Mouse (Mus musculus) liver, embryonic 11.5 days (tissue): ENCODE results near the gene Ttc13. TPM values are rescaled to one million over a fixed set of nuclear protein-coding genes. Genes with fewer than 3 reads are reported as not detected.

Experiments
- ATAC-seq: fragments of 200-750 bp; cut with Nextera tagmentation; replicated peaks from 2 replicates; pipeline ENCODE4 v1.8.0; 2017; ENCODE audit warnings: moderate number of reproducible peaks, mild to moderate bottlenecking, moderate TSS enrichment, moderate library complexity; ENCODE audit not compliant: low FRiP score
- DNase-seq: peaks from one replicate; pipeline ENCODE4 v3.0.0-alpha.2; 2017; ENCODE audit warnings: low spot score
- H3K27ac ChIP-seq: fragments of 300-500 bp; sonication (generic); 2 replicates; pipeline ENCODE4 v1.5.1; 2014; ENCODE audit warnings: mild to moderate bottlenecking, low read depth, low read length, control low read depth
- H3K27me3 ChIP-seq: fragments of 300-500 bp; sonication (generic); replicated peaks from 2 replicates; pipeline ENCODE4 v1.6.1; 2014; ENCODE audit warnings: low read length, mixed read lengths; ENCODE audit not compliant: control insufficient read depth, insufficient read depth
- H3K36me3 ChIP-seq: fragments of 300-500 bp; sonication (generic); 2 replicates; pipeline ENCODE4 v1.6.1; 2014; ENCODE audit warnings: mild to moderate bottlenecking, low read length, moderate library complexity, mixed read lengths; ENCODE audit not compliant: control insufficient read depth, insufficient read depth
- H3K4me1 ChIP-seq: fragments of 300-500 bp; sonication (generic); replicated peaks from 2 replicates; pipeline ENCODE4 v1.6.1; 2014; ENCODE audit warnings: low read length, mixed read lengths; ENCODE audit not compliant: control insufficient read depth, insufficient read depth
- H3K4me2 ChIP-seq: fragments of 300-500 bp; sonication (generic); 2 replicates; pipeline ENCODE4 v1.6.1; 2014; ENCODE audit warnings: mild to moderate bottlenecking, control low read depth, moderate library complexity
- H3K4me3 ChIP-seq: fragments of 300-500 bp; sonication (generic); 2 replicates; pipeline ENCODE4 v1.5.1; 2014; ENCODE audit warnings: low read depth, low read length, control low read depth
- H3K9ac ChIP-seq: fragments of 300-500 bp; sonication (generic); 2 replicates; pipeline ENCODE4 v1.6.1; 2014; ENCODE audit warnings: low read depth, low read length, control low read depth
- H3K9me3 ChIP-seq: fragments of 300-500 bp; sonication (generic); 2 replicates; pipeline ENCODE4 v1.6.1; 2016; ENCODE audit warnings: low read length, inconsistent platforms, mixed read lengths; ENCODE audit not compliant: control insufficient read depth
- WGBS: fragments of 180-500 bp; shearing (Covaris S2); extraction: QIAGEN DNeasy Blood & Tissue Kit; methylation state at CpG from one replicate; pipeline ENCODE4 v1.1.7; 2014; 5-methylcytosine and 5-hydroxymethylcytosine counted together
- polyA plus RNA-seq: library from polyadenylated mRNA; unstranded; fragments of >200 nt; fragmentation: Nextera tagmentation; extraction: Ambion mirVana; gene quantifications from 2 replicates; pipeline ENCODE4 v1.2.1, GENCODE M21; 2014

The Ttc13 gene
- polyA plus RNA-seq, 1 experiment from 2014 or later, result 51.9 TPM

DNA sequence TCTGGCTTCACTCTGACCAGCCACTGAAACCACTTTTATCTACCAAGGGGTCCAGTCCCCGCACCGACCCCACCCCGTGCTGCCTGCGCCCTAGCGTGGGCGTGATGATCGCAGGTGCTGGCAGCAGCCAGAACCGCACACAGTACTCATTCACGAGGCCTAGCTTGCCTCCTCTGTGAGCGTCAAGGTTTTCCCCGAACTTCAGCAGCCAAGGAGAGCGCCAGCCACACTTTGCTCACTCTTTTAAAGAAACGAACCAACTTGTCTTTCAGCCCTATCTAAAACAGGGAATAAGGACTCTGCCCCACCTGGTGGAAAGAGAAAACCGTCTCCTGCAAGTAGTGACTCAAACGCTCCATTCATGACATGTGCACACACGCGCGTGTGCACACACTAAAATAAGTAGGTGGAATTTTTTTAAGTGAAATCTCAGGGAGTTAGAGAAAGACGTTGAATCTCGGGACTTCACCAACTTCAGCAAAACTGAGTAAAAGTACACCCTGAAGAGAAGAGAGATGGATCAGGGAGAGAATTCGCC lies 30.6 kb upstream of the Ttc13 start:
- WGBS, result 37% methylated on average over 21 of the region's 21 CpGs
- DNase-seq (no peak), ATAC-seq (0 out of 2 replicates have a peak, but pooled peaks have one; percentile 1)
- Histone ChIP-seq H3K36me3 (no peaks in the 10 kb centered on the region), H3K9me3 (no peaks in the 10 kb centered on the region), H3K27me3 (peaks cover 52% of the 10 kb centered on the region), H3K4me1 (peaks cover 10% of the 10 kb centered on the region), H3K9ac (no peak overlapping the region), H3K4me2 (peak overlapping the region; percentile 79), H3K4me3 (no peak overlapping the region), H3K27ac (no peak overlapping the region)

DNA sequence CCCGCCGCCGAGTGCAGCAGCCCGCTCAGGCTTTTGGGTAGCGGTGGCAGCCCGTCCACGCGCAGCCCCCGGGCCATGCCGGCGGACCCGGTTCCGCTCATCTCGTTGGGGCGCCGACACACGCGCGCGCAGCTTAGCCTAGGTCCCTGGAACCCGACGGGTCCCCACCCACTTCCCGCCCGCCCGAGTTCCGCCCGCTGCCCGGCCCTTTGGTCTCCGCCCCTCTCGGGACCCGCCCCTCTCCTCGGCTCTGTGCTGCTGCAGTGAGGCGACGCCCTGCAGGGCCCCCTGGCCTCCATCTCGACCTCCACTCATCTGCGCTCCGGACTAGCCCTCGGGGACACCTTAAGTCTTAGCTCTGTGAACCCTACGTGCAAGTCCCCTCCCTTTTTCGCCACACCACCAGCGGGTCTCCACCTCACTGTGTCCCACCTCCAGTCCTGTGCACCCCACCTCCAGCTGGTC lies 30.0 kb upstream of the Ttc13 start, which contains the start of gene Fam89a:
Gene Fam89a (minus strand): TSS at position 124 of the 465 bp plus-strand sequence.
- Histone ChIP-seq H3K9ac (peak within 1 kb of the TSS; percentile 40), H3K27ac (no peak within 1 kb of the TSS), H3K4me3 (peak within 1 kb of the TSS; percentile 66), H3K4me2 (peak within 1 kb of the TSS; percentile 79), H3K4me1 (peaks cover 10% of the 10 kb centered on the region), H3K9me3 (no peaks in the 10 kb centered on the region), H3K27me3 (peaks cover 52% of the 10 kb centered on the region), H3K36me3 (no peaks in the 10 kb centered on the region)
- WGBS, result 1% methylated on average over 41 of the region's 41 CpGs
- DNase-seq (peak; percentile 78), ATAC-seq (peak; percentile 83)

DNA sequence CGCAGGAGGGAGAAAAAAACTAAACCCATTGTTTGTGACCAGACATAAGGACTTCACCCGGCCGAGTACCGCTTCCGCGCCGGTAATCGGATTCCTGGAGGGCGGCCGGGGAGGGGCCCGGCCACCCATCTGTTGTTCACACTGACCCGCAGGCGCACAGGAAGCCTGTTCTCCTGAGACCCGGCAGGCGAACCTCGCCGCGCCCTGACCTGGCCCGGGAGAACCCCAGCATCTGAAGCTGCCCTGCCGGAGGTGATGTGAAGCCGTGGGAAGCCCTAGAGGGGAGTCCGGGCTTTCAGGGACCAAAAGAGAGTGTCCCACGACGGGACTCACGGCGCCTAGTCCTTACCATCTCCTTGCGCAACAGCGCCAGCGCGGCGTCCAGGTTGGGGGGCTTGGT lies 29.4 kb upstream of the Ttc13 start:
- Histone ChIP-seq H3K4me2 (peak overlapping the region; percentile 79), H3K27me3 (peaks cover 52% of the 10 kb centered on the region), H3K4me1 (peaks cover 13% of the 10 kb centered on the region), H3K36me3 (no peaks in the 10 kb centered on the region), H3K27ac (no peak overlapping the region), H3K9ac (peak overlapping the region; percentile 40), H3K4me3 (peak overlapping the region; percentile 66), H3K9me3 (no peaks in the 10 kb centered on the region)
- under 1% methylated on average over 31 of the region's 31 CpGs for WGBS
- ATAC-seq (no peak), DNase-seq (peak; percentile 44)

DNA sequence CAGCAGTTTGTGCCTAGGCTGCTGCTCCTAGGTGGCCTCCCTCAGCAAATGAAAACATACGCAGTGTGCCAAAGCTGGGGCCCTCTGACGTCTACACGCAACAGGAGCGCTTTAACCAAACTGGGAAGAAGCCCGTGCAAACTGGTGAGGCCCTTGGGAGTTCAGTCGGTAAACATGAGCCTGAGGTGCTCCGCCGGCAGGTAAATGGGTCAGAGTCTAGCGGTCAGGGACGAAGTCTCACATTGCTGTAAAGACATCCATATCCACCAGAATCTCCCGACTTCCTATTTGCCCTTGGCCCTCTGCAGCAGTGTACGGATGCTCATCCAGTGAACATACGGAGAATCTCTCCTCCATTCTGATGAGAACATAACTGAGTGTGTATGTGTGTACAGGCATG lies 24.9 kb upstream of the Ttc13 start:
- Histone ChIP-seq H3K9ac (no peak overlapping the region), H3K36me3 (no peaks in the 10 kb centered on the region), H3K9me3 (no peaks in the 10 kb centered on the region), H3K27ac (no peak overlapping the region), H3K27me3 (peaks cover 24% of the 10 kb centered on the region), H3K4me2 (no peak overlapping the region), H3K4me3 (no peak overlapping the region), H3K4me1 (peaks cover 4% of the 10 kb centered on the region)
- DNase-seq, result no peak
- WGBS, result 63% methylated on average over 13 of the region's 13 CpGs
- ATAC-seq, result no peak; the same call in 1 of the 2 replicates

DNA sequence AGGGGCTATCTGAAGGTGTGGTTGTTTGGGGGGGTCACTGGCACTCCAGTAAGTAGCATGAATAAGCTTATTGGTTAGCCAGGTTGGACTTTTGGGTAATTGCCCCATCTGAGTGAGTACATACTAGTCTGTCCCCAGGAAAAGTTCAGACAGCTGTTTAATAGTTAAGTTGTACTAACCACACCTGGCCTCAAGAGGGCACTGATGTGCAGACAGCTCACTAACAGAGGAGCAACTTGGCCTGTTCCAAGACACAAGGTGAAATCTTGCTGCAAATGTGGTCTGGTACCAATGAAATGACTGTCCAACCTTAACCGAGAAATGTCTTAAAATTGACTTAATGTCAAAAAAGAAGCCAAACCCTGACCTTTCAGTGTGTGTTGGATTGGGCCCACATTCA lies 17.5 kb upstream of the Ttc13 start:
- H3K4me2 ChIP-seq, result no peak overlapping the region
- no peaks in the 10 kb centered on the region for H3K9me3 ChIP-seq
- no peaks in the 10 kb centered on the region for H3K27me3 ChIP-seq
- 76% methylated on average over 1 of the region's 1 CpGs for WGBS
- ATAC-seq (no peak), DNase-seq (no peak)
- no peaks in the 10 kb centered on the region for H3K4me1 ChIP-seq
- H3K4me3 ChIP-seq, result no peak overlapping the region
- peaks cover 11% of the 10 kb centered on the region for H3K36me3 ChIP-seq
- H3K9ac ChIP-seq, result no peak overlapping the region
- no peak overlapping the region for H3K27ac ChIP-seq

DNA sequence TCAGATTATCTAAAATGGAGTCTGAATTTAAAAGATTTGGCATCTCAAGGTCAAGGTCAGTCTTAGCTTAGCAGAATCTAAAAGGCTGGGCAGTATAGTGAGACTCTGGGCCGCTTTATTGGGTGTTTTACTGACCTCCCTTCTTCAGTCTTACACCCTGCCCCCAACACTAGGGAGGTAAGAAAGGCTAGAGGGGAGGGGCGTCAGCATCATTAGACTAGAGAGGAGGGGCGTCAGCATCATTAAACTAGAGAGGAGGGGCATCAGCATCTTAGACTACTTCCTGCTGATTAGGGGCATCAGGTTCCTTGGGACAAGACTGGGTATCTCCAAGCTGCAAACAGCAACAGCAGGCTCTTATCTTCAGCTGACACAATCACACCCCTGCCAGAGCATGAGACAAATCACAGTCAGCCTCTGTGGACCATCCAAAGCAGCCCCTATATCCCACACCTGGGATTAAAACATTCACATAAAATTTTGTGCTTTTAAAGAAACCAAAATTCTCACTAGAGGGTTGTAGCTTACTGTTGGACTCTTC lies 13.7 kb upstream of the Ttc13 start:
- Histone ChIP-seq H3K36me3 (peaks cover 39% of the 10 kb centered on the region), H3K27me3 (no peaks in the 10 kb centered on the region), H3K4me2 (no peak overlapping the region), H3K27ac (no peak overlapping the region), H3K4me3 (no peak overlapping the region), H3K9ac (no peak overlapping the region), H3K4me1 (no peaks in the 10 kb centered on the region), H3K9me3 (no peaks in the 10 kb centered on the region)
- ATAC-seq, result no peak
- 64% methylated on average over 3 of the region's 3 CpGs for WGBS
- no peak for DNase-seq

DNA sequence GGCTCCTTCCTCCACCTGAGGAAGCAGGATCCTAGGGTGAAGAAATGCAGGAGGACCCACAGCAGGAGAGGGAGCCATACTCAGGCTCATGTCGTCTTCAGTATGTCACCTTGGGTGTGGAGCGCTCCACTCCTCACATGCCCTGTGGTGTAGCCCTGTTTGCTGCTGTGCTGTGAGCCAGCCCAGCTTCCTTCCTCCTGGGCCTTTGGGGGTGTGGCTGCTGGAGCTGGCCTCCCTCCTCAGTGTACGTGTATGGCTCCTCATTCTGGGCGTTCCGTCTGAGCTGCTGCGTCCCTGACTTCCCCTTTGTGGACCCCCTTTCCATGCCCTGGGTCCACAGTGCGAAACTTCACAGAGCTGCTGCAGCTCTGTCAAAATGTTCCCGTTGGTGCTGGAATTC lies 11.0 kb upstream of the Ttc13 start:
- Histone ChIP-seq H3K27ac (no peak overlapping the region), H3K36me3 (peaks cover 54% of the 10 kb centered on the region), H3K4me3 (no peak overlapping the region), H3K9ac (no peak overlapping the region), H3K9me3 (no peaks in the 10 kb centered on the region), H3K4me2 (no peak overlapping the region), H3K4me1 (no peaks in the 10 kb centered on the region), H3K27me3 (no peaks in the 10 kb centered on the region)
- DNase-seq, result no peak
- ATAC-seq, result no peak; the same call in 1 of the 2 replicates
- 73% methylated on average over 8 of the region's 8 CpGs for WGBS

DNA sequence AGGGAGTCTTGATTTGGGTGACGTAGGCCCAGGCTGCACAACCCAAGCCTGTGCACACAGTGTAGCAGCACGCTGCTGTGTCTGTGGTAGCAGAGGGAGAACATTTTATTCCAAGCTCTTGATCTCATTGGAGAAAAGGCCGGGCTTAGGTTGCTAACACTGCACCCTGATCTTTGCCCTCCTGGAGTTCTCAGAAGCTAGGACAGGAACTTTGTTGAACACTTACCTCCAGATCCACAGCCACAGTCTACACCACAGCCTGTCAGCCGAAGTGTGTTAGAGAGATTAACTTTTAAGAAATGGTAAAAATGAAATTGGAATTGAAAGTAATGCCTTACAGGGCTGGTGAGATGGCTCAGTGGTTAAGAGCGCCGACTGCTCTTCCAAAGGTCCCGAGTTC lies 2.5 kb upstream of the Ttc13 start:
- H3K9me3 ChIP-seq, result no peaks in the 10 kb centered on the region
- H3K36me3 ChIP-seq, result peaks cover 9% of the 10 kb centered on the region; the same call in 1 of the 2 replicates
- no peaks in the 10 kb centered on the region for H3K27me3 ChIP-seq
- DNase-seq, result no peak
- no peak overlapping the region for H3K9ac ChIP-seq
- 94% methylated on average over 7 of the region's 7 CpGs for WGBS
- H3K27ac ChIP-seq, result no peak overlapping the region
- no peak overlapping the region for H3K4me2 ChIP-seq
- H3K4me1 ChIP-seq, result peaks cover 17% of the 10 kb centered on the region
- H3K4me3 ChIP-seq, result no peak overlapping the region
- ATAC-seq, result no peak
